Mouse (Mus musculus) layer of hippocampus, adult 2 months (tissue): ENCODE data around the gene Apopt1. TPM values are rescaled to one million over a fixed set of nuclear protein-coding genes. Genes with fewer than 3 reads are reported as not detected.
A peak's percentile ranks its signal among the peaks of the same experiment; 100 is the strongest.

Experiments used
- DNase-seq, 2 experiments: peaks; one replicate each; pipeline ENCODE4 v3.0.0; 2022; ENCODE audit warnings: low spot score in 2 of 2
- H3K27ac ChIP-seq: fragments of 200-600 bp; 2 replicates; pipeline ENCODE4 v1.8.1; 2022
- H3K4me3 ChIP-seq: fragments of 200-600 bp; 2 replicates; pipeline ENCODE4 v1.8.1; 2022; ENCODE audit warnings: mild to moderate bottlenecking
- CTCF ChIP-seq: fragments of 200-600 bp; conservative IDR thresholded peaks from 2 replicates; pipeline ENCODE4 v1.8.1; 2022; ENCODE audit warnings: antibody characterized with exemption, mild to moderate bottlenecking, moderate library complexity
- total RNA-seq, 2 experiments: library from RNA; stranded (reverse); gene quantifications; 2 replicates each; pipeline ENCODE4 v1.2.3; 2021

Apopt1 gene
- total RNA-seq, 2 experiments from 2014 or later = 35.7 to 36.8 TPM

DNA sequence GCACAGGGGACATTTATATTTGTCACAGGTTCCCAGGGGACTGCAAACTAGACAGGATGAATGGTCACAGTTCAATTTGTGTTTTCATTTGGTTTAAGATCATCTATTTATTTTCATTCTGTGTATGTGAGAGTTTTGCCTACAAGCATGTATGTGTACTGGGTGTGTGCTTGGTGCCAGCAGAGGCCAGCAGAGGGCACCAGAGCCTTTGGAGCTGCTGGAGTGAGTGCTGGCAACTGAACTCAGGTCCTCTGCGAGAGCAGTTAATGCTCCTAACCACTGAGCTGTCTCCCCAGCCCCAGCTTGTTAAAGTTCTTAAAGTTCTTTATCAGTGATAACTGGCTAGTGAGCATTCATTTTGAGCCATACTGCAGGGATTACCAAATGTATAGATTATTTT, 66.5 kb downstream of the Apopt1 start:
- Histone ChIP-seq H3K27ac (no peak overlapping the region), H3K4me3 (no peak overlapping the region)
- DNase-seq = no peak
- TF ChIP-seq CTCF = peak; percentile 54

DNA sequence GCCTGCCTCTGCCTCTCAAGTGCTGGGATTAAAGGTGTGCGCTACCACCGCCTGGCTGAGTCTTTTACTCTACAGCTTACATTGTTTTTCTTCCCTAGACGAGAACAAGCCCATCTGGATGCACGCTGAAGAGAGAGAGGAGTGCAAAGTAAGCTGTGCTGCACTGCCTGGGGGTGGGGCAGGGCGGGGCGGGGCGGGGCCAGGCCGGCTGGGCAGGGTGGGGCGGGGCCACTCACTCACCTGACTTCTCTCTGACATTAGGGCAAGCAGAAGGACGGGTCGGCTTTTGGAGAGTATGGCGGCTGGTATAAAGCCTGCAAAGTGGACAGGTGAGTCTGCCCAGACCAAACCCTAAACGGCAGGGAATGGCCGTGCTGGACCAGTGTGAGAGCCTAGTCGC, 72.1 kb downstream of the Apopt1 start:
- no peak for TF ChIP-seq CTCF
- no peak for DNase-seq
- Histone ChIP-seq H3K4me3 (no peak overlapping the region), H3K27ac (no peak overlapping the region)

DNA sequence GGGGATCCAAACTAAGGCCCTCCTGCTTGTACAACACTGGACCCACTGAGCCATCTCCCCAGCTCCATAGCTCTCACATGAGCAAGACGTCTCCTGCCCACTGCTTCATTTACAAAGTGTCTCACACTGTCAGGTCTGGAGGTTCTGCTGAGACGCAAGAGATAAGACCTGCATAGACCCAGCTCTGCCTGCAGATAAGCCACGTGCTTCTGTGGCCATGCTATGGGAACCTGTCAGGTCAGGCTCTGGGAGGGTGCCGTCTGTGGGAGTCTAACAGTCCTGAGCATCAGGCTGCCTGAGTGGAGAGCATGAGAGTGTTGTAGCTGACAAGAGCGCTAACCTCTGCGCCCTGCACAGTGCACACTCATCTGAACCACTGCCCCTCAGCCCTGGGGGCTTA, 74.0 kb downstream of the Apopt1 start:
- Histone ChIP-seq H3K4me3 (no peak overlapping the region), H3K27ac (no peak overlapping the region)
- no peak for DNase-seq
- no peak for TF ChIP-seq CTCF

DNA sequence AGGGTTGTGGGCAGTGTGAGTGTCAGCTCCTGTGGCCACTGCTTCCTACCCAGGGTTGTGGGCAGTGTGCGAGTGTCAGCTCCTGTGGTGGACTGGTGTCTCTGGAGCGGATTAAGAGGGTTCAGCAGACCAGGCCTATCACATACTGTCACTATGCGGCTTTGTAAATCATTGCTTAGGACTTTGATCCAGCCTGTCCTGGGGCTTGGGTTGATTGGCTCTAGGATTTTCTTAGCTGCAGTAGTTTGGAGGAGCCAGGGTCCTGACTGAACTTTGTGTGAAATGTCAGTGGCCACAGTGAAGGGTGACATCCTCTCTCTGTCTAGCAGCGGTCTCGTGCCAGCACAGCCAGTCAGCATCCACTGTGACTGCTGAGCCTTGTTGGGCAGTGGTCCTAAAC, 77.0 kb downstream of the Apopt1 start:
- Histone ChIP-seq H3K27ac (peak overlapping the region; percentile 83; the same call in 1 of the 2 replicates), H3K4me3 (no peak overlapping the region)
- TF ChIP-seq CTCF = no peak
- DNase-seq = no peak

DNA sequence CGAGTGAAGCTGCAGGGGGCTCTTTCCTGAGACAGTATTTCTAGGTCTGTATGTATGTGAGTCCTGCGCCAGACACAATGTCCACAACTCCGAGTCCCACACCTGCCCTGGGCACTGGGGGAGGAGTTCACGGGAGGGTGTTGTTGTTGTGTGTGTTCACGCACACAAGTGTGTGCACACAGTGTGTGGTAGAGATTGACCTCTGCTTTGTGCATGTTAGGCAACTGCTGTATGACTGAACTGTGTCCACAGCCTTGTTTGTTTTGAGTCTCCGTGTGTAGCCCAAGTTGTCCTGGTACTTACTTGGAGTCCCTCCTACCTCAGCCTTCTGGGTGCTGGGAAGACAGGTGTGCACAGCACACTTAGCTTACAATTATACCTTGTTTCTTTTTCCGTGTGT, 77.6 kb downstream of the Apopt1 start:
- DNase-seq = no peak
- H3K4me3 ChIP-seq = no peak overlapping the region
- no peak for TF ChIP-seq CTCF
- H3K27ac ChIP-seq = peak overlapping the region; percentile 83

DNA sequence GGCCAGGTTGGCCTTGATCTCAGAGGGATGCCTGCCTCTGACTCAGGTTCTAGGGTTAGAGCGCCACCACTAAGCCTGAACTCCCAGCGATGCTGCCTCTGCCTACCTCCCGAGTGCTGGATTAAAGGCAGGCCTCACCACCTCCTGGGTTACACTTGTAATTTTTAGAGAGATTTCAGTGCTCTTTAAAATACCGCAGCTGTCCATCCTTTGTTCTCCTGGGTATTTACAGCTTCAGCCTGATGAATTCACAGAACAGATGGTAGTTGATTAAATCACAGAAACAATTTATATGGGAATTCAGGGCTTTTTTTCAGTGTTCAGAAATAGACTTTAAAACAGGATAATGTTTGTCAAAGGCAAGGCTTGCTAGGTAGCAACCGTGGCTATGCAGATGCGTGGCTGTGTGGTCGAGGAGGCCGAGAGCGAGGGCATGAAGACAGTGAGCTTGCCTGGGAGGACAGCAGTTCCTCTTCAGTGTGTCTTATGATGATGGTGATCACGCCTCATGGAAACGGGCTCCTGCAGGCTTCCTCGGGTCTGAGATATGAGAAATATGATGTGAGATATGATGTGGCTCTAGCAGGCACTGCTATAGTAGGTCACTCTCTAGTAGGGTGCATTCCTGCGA, 78.5 kb downstream of the Apopt1 start:
- Histone ChIP-seq H3K27ac (peak overlapping the region; percentile 83), H3K4me3 (no peak overlapping the region)
- TF ChIP-seq CTCF = no peak
- DNase-seq = no peak

DNA sequence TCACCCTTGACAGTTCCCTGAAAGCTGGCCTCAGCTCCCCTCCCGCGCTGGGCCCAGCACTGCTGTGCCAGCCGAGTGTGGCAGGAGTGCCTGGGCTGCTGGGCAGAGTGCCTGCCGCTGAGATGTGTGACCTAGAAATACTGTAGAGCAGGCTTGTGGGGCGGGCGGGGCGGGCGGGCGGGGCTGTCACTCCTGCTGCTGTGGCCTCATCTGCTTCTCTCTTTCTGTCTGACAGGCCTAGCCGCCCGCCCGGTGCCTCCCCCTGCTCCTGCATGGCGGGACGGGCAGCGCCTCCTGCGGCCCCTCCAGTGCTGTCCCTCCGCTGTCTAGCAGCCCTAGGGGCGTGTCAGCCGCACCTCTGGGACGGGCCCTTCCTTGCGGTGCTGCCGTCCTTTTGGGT, 81.0 kb downstream of the Apopt1 start:
- H3K27ac ChIP-seq = peak overlapping the region; percentile 75
- TF ChIP-seq CTCF = no peak
- no peak overlapping the region for H3K4me3 ChIP-seq
- peak in 1 of 2 experiments; percentile 37 for DNase-seq

DNA sequence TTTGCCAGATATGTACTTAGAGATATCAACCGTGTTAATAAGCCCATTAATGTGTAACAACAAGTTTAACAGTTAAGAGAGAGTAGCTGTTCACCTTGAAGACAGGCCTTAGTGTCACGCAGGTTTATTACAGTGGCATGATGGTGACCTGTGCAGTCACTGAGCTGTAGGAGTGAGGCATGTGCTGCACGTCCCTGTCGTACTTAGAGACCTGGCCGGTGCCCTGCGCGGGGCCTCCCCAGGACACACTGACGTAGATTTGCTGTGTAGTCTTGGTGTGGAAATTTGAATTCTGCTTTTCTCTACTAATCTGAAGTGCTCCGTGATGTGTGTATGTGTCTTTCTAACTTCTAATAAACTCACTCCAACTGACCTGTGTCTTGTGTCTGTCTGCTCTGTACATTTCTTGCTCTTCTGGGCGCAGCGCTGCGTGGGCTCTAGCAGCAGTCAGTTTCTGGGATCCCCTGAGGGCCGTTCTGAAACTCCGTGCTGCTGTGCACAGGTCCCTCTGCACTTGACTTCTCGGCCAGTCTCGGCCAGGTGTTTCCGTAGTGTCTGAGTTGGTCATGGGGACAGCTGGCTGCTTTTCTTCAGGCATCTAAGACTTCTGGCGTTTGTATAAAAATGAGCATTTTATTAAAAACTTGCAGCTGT, 81.6 kb downstream of the Apopt1 start:
- DNase-seq = no peak
- TF ChIP-seq CTCF = no peak
- H3K4me3 ChIP-seq = no peak overlapping the region
- H3K27ac ChIP-seq = peak overlapping the region; percentile 75

DNA sequence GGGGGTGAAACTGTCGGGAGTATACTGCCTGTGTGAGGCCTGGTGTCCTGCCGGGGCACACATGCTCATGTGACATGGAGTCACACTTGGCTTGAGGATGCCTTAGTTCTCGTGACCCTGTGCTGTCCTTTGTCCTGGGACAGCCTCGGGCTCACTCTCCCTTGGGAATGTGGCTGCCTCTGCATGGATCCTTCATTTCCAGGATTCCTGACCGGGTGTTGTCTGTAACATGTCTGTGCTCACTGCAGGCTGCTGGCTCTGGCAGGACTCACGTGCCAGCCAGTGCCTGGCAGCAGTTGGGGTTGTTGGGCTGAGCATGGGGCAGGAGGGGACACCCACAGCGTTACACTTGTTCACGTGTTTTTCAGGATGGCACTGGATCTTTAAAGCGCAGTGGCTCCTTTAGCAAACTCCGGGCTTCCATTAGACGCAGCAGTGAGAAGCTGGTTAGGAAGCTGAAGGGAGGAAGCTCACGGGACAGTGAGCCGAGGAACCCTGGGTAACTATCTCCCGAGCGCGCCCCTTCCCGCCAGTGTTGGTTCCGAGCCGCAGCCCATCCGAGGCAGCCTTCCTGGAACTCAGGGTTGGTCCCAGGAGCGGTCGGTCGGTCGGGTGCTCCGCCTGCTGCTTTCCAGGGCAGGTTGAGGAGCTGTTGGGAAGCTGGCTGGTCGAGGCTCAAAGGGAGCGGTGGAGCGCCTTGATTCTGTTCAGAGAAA, 82.3 kb downstream of the Apopt1 start:
- peak overlapping the region; percentile 75 for H3K27ac ChIP-seq
- no peak for TF ChIP-seq CTCF
- H3K4me3 ChIP-seq = no peak overlapping the region
- no peak for DNase-seq

DNA sequence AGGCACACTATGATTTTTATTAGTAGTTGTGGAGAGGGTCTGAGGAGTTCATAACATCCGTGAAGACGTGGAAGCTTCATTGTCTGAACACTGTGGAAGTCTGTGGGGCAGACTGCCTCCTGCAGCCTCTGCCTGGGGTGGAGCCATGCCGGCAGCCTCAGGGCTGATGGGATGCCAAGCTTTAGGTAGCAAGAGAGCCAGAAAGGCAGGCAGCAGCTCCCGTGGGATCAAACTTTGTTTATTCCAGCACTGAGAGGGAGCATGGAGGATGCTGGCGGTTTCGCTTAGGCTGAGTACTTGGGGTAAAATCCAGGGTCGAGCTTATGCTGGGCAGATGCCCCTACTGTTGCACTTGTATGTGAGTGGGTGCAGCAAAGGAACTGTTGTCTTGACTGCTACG, 84.2 kb downstream of the Apopt1 start:
- Histone ChIP-seq H3K27ac (0 out of 2 replicates have a peak overlapping the region, but pooled peaks have one; percentile 18), H3K4me3 (no peak overlapping the region)
- TF ChIP-seq CTCF = no peak
- no peak for DNase-seq

DNA sequence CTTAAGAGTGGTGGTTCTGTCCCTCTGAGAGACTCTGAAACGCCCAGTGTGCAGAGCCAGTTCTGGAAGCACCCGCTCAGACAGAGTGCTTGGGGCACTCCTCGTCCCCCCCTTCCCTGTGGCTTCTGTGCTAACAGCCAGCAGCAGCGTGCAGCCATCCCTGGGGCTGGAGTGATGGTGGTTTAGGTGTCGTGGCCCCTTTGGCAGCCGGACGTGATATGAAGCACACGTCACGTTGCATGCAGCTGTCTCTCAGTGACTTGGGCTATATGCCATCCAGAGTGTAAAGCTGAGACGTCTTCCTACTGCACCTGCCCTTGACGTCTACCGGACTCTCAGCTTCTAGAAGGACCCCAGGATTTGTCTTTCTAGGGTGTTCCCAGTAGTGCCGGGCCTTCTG, 85.4 kb downstream of the Apopt1 start:
- Histone ChIP-seq H3K4me3 (no peak overlapping the region), H3K27ac (no peak overlapping the region)
- no peak for DNase-seq
- no peak for TF ChIP-seq CTCF

DNA sequence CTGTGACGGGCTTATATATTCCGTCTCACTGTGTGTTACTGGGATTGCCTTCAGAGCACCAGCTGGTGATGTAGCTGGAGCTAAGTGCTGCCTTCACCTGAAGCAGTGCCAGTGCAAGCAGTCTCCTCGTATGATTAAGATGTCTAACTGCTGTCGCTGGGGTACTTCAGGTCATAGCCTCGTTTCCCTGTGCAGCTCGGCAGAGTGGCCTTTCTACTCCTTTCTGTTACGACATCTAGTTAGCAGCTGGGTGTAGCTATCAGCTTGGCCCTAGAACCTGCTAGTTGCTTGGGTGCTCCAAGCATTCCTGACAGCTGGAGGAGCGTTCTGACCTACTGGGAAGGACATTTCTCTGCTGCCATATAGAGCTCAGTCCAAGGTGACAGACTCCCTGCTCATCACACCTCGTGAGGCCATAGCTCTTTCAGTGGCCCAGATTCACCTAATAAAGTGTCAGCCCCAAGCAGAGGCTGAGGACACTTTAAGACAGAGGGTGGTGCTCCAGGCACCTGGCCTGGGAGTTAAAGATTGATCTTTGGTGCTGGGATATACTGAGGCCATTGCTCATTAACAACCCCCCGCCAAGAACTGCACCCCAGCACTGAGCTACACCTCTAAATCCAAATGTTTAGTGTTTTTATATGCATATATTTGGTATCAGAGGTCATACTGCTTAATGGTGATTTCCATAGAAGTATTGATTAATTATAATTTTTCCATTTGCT, 87.6 kb downstream of the Apopt1 start:
- Histone ChIP-seq H3K27ac (no peak overlapping the region), H3K4me3 (no peak overlapping the region)
- no peak for DNase-seq
- no peak for TF ChIP-seq CTCF

DNA sequence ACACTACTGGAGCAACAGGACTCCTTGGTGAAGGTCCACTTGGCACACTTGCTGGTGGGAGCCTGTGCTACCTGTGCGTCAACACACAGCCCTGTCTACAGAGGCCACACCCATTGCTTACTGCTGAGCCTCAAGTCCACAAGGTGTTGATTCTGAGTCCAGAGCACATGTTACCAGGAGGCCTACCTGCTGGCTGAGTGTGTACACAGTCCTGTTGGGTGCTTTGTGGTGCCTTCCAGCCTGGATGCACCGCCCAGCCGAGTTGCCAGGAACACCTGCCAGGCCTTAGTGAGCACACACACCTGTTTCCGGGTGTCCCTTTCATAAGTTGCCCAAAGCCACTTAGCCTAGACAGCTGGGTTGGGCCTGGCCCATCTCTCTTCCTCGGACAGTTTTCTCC, 90.5 kb downstream of the Apopt1 start:
- no peak overlapping the region for H3K27ac ChIP-seq
- no peak for TF ChIP-seq CTCF
- DNase-seq = no peak

More for the DNA sequence above, 90.5 kb downstream of the Apopt1 start:
- no peak overlapping the region for H3K4me3 ChIP-seq

Other genes starting within 250 kb of the Apopt1 start
- 1 to 10 TPM; 5.2 to 6.1 TPM for gene Gm266, start 227.4 kb upstream of the Apopt1 start, total RNA-seq
- 100 to 1,000 TPM; 253 to 260 TPM for gene Eif5, start 175.2 kb upstream of the Apopt1 start, total RNA-seq
- gene Mark3, start 138.7 kb upstream of the Apopt1 start, total RNA-seq = 100 to 1,000 TPM; 108 to 110 TPM
- 1,000 to 10,000 TPM; 1,228 to 1,237 TPM for gene Ckb, start 40.9 kb upstream of the Apopt1 start, total RNA-seq
- 10 to 100 TPM; 16.7 to 18.0 TPM for gene Trmt61a, start 35.2 kb upstream of the Apopt1 start, total RNA-seq
- gene Bag5, start within 50 bp of the Apopt1 start, total RNA-seq = 10 to 100 TPM; 50.6 to 50.9 TPM
- gene Klc1, start 45.6 kb downstream of the Apopt1 start, total RNA-seq = 100 to 1,000 TPM; 654 to 684 TPM
- gene Xrcc3, start 100.6 kb downstream of the Apopt1 start, total RNA-seq = 1 to 10 TPM; 3.2 to 4.2 TPM
- 10 to 100 TPM; 20.0 to 20.6 TPM for gene Zfyve21, start 100.9 kb downstream of the Apopt1 start, total RNA-seq
- gene Ppp1r13b, start 194.8 kb downstream of the Apopt1 start, total RNA-seq = 100 to 1,000 TPM; 101 to 106 TPM